Mouse (Mus musculus) thymus, adult 2 months (tissue): ENCODE results near the gene Jpt1.
"Not testable (repeated sequence)": the region's sequence is repeated elsewhere in the genome, so short reads cannot be mapped to it uniquely, and the experiment has no call there.

Experiments used
- CTCF ChIP-seq: fragments of 200-500 bp; IDR thresholded peaks from 2 replicates; pipeline ENCODE4 v1.5.1; 2012; ENCODE audit warnings: mild to moderate bottlenecking, control low read depth, low read length, moderate library complexity, borderline replicate concordance; ENCODE audit not compliant: control insufficient read depth, poor library complexity, insufficient read depth; ENCODE audit errors: extremely low read depth
- POLR2A ChIP-seq: fragments of 200-500 bp; IDR thresholded peaks from 2 replicates; pipeline ENCODE4 v1.6.1; 2012; ENCODE audit warnings: mild to moderate bottlenecking, low read length, control low read depth, moderate library complexity; ENCODE audit not compliant: control insufficient read depth, poor library complexity, insufficient read depth; ENCODE audit errors: extremely low read depth

GRCm38 (mm10) chr11:115477388-115477787 is 36.8 kb downstream of the Jpt1 start:
- TF ChIP-seq POLR2A, CTCF: not testable (repeated sequence)
